Mouse (Mus musculus) liver, embryonic 14.5 days (tissue): ENCODE measurements around the gene Ucp3.

Source experiments
- CTCF ChIP-seq: IDR thresholded peaks from 2 replicates; pipeline ENCODE4 v1.5.1; 2016; ENCODE audit warnings: antibody characterized with exemption, low read depth, control low read depth
- EP300 ChIP-seq: IDR thresholded peaks from 2 replicates; pipeline ENCODE4 v1.6.1; 2016; ENCODE audit warnings: antibody characterized with exemption, low read depth

DNA sequence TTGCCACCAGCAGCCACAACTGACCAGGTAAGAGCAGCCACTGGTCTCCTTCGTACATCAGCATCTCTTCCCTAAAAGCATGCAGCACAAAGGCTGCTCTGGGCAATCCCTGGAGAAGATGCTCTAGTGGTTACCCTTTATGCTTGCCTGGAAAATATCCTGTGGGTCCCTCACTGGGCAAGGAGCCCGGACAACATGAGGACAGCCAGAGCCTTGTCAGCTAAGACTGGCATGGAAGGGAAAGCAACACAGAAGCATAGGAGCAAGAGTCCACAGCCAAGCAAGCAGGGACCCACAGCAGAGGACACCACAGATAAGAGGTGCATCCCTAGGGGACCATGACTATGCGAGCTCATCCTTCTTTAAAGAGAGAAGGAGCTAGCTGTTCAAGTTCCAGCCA, 12.9 kb upstream of the Ucp3 start:
- no peak for TF ChIP-seq EP300
- TF ChIP-seq CTCF: no peak
